Mouse (Mus musculus) kidney, postnatal 14 days (tissue): Measurements from ENCODE around the gene Fam189a2.

Source experiments
- DNase-seq: peaks from one replicate; pipeline ENCODE4 v3.0.0; 2022; ENCODE audit warnings: mixed read lengths

Gene Fam189a2

GRCm38 (mm10) chr19:23970374-23970773 is 60.4 kb downstream of the Fam189a2 start:
- DNase-seq: no peak

DNA sequence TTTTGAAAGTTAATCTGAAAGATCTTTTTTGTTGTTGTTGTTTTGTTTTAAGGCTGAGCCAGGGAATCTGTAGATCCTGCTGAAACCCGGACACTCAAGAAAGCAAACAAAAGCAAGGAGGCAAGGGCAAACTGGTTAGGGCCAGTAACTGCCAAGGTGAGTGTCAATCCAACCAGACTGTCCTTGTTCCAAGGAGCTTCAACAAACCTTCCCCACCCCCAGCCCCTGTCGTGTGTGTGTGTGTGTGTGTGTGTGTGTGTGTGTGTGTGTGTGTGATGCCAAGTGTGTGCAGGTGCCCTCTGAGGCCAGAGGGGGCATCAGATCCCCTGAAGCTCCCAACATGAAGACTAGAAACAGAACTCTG is 62.0 kb downstream of the Fam189a2 start:
- DNase-seq: no peak

- DNase-seq: no peak
Measured at GRCm38 (mm10) chr19:23968125-23968861, 62.5 kb downstream of the Fam189a2 start.

GRCm38 (mm10) chr19:23967156-23967555 is 63.7 kb downstream of the Fam189a2 start:
- no peak for DNase-seq

GRCm38 (mm10) chr19:23966376-23966775 is 64.4 kb downstream of the Fam189a2 start:
- DNase-seq: no peak

DNA sequence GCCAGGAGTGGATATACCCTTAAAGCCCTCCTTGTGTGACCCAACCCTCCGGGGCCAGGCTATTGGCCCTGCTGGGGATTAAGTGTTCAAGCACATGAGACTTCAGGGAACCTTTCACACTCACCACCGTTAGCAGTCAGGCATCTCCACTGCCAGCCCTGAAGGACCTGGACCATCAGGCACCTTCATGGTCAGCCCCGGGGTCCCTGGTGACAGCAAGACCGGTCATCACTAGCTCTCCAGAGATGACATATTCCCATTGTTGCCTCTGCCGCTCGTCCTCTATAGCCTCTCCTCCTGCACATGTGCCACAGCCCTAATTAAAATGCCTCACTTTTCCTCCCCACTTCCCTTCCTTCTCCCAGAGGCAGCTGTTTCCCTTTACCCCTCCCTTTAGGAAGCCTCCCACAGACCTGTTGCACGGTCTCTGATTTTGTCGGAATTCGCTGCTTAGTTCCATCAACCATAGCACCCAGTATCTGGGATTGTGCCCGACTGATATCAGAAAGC is 66.4 kb downstream of the Fam189a2 start:
- DNase-seq: no peak

DNA sequence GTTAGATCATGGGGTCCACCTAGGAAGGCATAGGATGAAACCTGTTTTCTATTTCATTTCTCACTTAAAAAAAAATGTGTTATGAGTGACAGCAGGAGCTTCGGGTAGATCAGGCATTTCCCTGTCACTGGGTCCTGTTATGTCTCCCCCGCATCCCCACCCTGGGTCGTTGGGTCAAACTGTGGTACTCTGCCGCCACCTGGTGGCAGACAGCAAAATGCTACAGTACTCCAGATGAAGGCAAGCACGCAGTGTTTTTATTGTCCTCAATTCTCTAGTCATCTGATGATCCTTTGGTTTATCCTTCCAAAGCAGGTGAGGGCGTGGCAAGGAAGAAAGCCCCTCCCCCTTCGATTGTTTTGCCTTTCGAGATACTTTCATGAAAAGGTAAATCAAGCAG is 69.3 kb downstream of the Fam189a2 start:
- DNase-seq: peak; percentile 63

GRCm38 (mm10) chr19:23960831-23961447 is 69.9 kb downstream of the Fam189a2 start:
- no peak for DNase-seq

DNA sequence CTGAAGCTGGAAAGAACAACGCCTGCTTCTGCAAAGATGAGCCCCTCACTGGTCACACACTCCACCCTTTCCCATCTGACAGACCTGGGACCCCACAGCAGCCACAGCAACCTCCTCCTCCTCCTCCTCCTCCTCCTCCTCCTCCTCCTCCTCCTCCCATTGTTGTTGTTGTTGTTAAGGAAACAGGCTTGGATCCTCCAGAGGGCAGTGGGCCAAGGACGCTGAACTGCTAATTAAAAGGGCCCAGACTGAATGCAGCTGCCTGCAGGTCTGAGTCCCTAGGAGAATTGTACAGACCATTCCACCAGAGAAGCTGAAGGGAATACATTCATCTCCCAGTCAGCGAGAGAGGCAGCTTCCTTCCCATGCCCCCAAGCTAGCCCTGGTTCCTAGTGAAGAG is 70.5 kb downstream of the Fam189a2 start:
- peak; percentile 75 for DNase-seq

GRCm38 (mm10) chr19:23959870-23960269 is 70.9 kb downstream of the Fam189a2 start:
- peak; percentile 16 for DNase-seq

- DNase-seq: no peak
Measured at GRCm38 (mm10) chr19:23958925-23959324, 71.9 kb downstream of the Fam189a2 start.

DNA sequence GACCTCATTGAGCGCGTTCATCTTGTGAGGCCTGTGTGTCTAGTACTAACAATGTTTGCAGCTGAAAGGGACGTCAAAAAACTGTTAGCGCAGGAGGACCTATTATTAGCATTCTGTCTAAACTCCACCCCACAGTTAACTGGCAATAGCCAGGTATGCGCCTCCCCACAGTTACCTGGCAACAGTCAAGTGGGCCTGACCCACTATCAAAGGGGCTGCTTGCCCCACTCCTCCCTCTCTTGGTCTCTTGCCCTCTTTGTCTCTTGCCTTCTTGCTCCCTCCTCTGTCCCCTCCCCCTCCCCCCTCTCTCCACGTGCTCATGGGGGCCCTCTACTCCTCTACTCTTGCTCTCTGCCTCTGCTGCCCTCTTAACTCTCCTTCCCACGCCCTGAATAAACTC is 73.3 kb downstream of the Fam189a2 start:
- DNase-seq: no peak

GRCm38 (mm10) chr19:23956299-23956975 is 74.4 kb downstream of the Fam189a2 start:
- DNase-seq: no peak

DNA sequence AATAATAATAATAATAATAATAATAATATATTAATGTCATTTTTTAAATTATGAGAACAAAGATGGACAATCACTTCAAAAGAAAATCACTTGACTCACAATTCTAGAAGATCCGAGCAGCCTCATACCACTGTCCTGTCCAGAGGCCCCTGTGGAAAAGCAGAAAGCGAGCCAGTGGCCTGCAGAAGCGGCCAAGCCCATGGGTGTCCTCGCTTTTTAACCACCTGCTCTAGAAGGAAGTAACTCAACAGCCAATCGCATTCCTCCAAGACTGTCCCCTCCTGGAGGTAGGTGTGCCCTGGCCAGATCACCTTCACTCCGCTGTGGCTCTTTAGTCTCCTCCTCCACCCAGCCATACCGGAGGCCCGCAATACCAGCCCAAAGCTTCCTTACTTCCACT is 75.4 kb downstream of the Fam189a2 start:
- no peak for DNase-seq

DNA sequence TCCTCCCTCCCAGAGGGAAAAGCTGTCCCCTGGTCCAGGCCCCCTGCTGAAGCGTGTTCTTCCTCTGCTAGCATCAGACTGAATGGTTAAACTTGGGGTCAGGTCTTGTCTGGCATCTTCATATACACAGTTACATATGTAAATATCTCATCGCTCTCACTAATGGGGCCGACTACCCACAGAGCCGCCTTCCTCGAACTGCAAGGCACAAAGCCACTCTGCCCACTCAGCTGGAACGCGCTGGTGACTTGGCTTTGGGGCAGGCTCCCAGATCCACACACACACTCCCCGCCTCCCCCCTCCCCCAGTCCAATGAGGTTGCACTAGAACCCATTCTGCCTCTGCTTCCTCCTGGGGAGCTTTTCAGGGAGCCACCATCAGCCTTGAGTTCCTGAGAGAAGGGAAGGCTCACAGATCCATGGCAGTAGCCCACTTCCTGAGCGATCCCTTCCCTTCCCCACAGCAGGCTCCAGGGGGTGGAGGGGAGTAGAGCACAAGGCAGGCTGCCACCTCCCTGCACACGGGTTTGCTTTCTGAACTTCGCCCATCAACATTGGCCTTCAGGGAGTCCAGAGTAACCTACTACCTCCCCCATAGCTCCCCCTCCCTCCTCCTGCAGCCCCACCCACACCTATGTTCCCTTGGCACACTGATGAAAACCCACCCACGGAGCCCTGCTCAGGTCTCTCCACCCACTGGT is 82.4 kb downstream of the Fam189a2 start:
- no peak for DNase-seq

DNA sequence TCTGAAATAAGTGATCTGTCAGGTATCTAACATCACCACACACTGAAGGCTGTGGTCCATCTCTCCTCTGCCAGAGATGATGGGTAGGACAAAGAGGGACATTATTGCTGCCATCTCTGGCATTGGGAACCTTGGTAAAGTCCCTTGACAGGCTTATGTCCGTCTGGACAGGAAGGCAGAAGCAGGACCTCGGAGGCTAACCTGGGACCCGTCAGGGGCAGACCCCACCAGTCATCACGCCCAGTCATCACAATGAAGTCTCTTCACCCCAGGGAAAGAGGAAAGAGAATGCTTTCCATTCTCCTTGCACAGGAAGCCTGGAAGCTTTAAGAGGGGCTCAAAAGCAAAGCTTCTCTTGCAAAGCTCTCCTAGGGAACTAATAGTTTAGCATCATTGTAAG is 82.9 kb downstream of the Fam189a2 start:
- no peak for DNase-seq

- DNase-seq: no peak
Measured at GRCm38 (mm10) chr19:23946751-23947150, 84.1 kb downstream of the Fam189a2 start.

DNA sequence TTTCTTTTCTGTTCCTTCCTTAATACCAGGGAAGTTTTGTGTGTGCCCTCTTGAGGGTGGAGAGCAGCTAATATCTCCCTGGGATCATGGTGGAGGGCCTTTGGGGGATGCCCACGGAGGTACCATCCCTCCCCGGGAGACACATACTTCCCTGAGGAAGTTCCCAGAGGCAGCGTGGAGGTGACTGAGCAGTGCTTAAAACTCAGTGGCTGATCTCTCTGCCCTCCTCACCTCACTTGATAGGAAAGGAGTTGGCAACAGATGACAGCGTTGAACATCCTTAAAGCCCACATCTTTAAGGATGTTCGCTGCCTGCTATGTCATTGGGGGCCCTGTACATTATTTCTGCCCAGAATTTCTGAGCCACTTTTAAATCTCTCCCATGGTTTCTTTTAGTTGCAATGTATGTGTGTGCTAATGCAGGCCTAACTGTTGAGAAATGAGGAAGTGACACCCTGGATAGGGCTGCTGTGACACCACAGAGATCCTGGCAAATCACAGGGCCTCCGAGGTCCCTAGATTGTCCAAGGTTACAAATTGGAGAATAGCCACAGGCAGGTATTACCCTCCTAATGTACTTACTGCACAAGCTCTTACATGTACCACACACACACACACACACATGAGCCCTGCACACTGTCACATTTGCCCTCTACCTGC is 84.7 kb downstream of the Fam189a2 start:
- no peak for DNase-seq

GRCm38 (mm10) chr19:23942886-23943285 is 87.9 kb downstream of the Fam189a2 start:
- no peak for DNase-seq

GRCm38 (mm10) chr19:23941422-23941949 is 89.3 kb downstream of the Fam189a2 start:
- no peak for DNase-seq

DNA sequence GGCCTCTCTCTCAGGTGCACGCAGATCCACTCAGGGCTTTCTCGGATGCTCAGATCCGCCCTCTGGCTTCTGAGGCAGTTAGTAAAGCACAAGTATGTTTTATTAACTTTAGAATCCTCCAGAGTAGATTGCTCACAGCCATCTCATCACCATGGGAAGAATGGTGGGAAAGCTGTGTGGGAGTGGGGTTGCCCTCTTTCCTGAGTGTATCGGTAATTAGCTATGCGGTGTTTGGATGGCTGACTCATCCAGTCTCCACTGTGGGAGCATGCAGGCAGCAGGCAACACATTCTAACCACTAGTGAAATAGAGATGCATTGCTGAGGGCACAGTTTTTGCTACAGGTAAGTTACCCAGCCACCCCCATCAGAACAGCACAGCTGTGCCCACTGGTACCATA is 100.0 kb downstream of the Fam189a2 start:
- no peak for DNase-seq

- no peak for DNase-seq
Measured at GRCm38 (mm10) chr19:23925541-23925940, 105.3 kb downstream of the Fam189a2 start.
